Mouse (Mus musculus) midbrain, embryonic 14.5 days (tissue): Measurements from ENCODE around the gene Atg2b. TPM values are rescaled to one million over a fixed set of nuclear protein-coding genes. Genes with fewer than 3 reads are reported as not detected.

Experiments
- ATAC-seq: fragments of 200-750 bp; cut with Nextera tagmentation; 2 replicates; pipeline ENCODE4 v1.8.0; 2017; ENCODE audit warnings: moderate number of reproducible peaks, moderate library complexity; ENCODE audit not compliant: low FRiP score, low TSS enrichment
- DNase-seq: peaks from one replicate; pipeline ENCODE4 v3.0.0-alpha.2; 2015
- H3K27ac ChIP-seq: fragments of 300-500 bp; sonication (generic); replicated peaks from 2 replicates; pipeline ENCODE4 v1.5.1; 2014; ENCODE audit warnings: mild to moderate bottlenecking, low read depth, low read length, moderate library complexity
- H3K27me3 ChIP-seq: fragments of 300-500 bp; sonication (generic); 2 replicates; pipeline ENCODE4 v1.6.1; 2014; ENCODE audit warnings: low read length, control low read depth, mixed read lengths; ENCODE audit not compliant: control insufficient read depth, insufficient read depth
- H3K36me3 ChIP-seq: fragments of 300-500 bp; sonication (generic); 2 replicates; pipeline ENCODE4 v1.6.1; 2014; ENCODE audit warnings: low read length, control low read depth; ENCODE audit not compliant: control insufficient read depth, insufficient read depth
- H3K4me1 ChIP-seq: fragments of 300-500 bp; sonication (generic); 2 replicates; pipeline ENCODE4 v1.6.1; 2014; ENCODE audit warnings: mild to moderate bottlenecking, antibody characterized with exemption, low read length, control low read depth; ENCODE audit not compliant: control insufficient read depth, insufficient read depth
- H3K4me2 ChIP-seq: fragments of 300-500 bp; sonication (generic); 2 replicates; pipeline ENCODE4 v1.6.1; 2014; ENCODE audit warnings: mild to moderate bottlenecking, low read length, moderate library complexity
- H3K4me3 ChIP-seq: fragments of 300-500 bp; sonication (generic); replicated peaks from 2 replicates; pipeline ENCODE4 v1.5.1; 2014; ENCODE audit warnings: low read depth, low read length
- H3K9ac ChIP-seq: fragments of 300-500 bp; sonication (generic); replicated peaks from 2 replicates; pipeline ENCODE4 v1.6.1; 2014; ENCODE audit warnings: mild to moderate bottlenecking, low read length, moderate library complexity
- H3K9me3 ChIP-seq: fragments of 300-500 bp; sonication (generic); 2 replicates; pipeline ENCODE4 v1.6.1; 2016; ENCODE audit warnings: low read length, control low read depth, mixed read lengths; ENCODE audit not compliant: control insufficient read depth
- WGBS: fragments of 180-500 bp; shearing (Covaris S2); extraction: QIAGEN DNeasy Blood & Tissue Kit; methylation state at CpG from one replicate; pipeline ENCODE4 v1.1.7; 2014; 5-methylcytosine and 5-hydroxymethylcytosine counted together
- polyA plus RNA-seq: library from polyadenylated mRNA; unstranded; fragments of >200 nt; fragmentation: Nextera tagmentation; extraction: Ambion mirVana; gene quantifications from 2 replicates; pipeline ENCODE4 v1.2.1, GENCODE M21; 2014

Gene Atg2b
- polyA plus RNA-seq, 1 experiment from 2014 or later, result 21.8 TPM

GRCm38 (mm10) chr12:105655850-105656249, 29.2 kb downstream of the Atg2b start:
- Histone ChIP-seq H3K4me1 (no peaks in the 10 kb centered on the region), H3K27me3 (no peaks in the 10 kb centered on the region), H3K36me3 (peaks cover 96% of the 10 kb centered on the region), H3K9me3 (no peaks in the 10 kb centered on the region), H3K9ac (no peak overlapping the region), H3K27ac (no peak overlapping the region), H3K4me3 (no peak overlapping the region), H3K4me2 (no peak overlapping the region)
- 90% methylated on average over 7 of the region's 7 CpGs for WGBS
- ATAC-seq, result no peak
- no peak for DNase-seq

- DNase-seq (no peak), ATAC-seq (no peak)
- Histone ChIP-seq H3K4me2 (no peak overlapping the region), H3K4me3 (no peak overlapping the region), H3K27me3 (no peaks in the 10 kb centered on the region), H3K4me1 (no peaks in the 10 kb centered on the region), H3K9me3 (no peaks in the 10 kb centered on the region), H3K27ac (no peak overlapping the region), H3K36me3 (peaks cover 97% of the 10 kb centered on the region), H3K9ac (no peak overlapping the region)
- WGBS, result 93% methylated on average over 11 of the region's 11 CpGs
Observed at GRCm38 (mm10) chr12:105642770-105643321, 42.2 kb downstream of the Atg2b start.

- DNase-seq (no peak), ATAC-seq (no peak)
- no peak overlapping the region for H3K4me3 ChIP-seq
- H3K9me3 ChIP-seq, result no peaks in the 10 kb centered on the region
- no peaks in the 10 kb centered on the region for H3K27me3 ChIP-seq
- no peaks in the 10 kb centered on the region for H3K4me1 ChIP-seq
- WGBS, result 83% methylated on average over 4 of the region's 4 CpGs
- H3K4me2 ChIP-seq, result no peak overlapping the region
- no peak overlapping the region for H3K27ac ChIP-seq
- no peak overlapping the region for H3K9ac ChIP-seq
- peaks cover 97% of the 10 kb centered on the region for H3K36me3 ChIP-seq
Observed at GRCm38 (mm10) chr12:105637554-105637953, 47.5 kb downstream of the Atg2b start.

GRCm38 (mm10) chr12:105636551-105636950, 48.5 kb downstream of the Atg2b start:
- no peaks in the 10 kb centered on the region for H3K9me3 ChIP-seq
- no peaks in the 10 kb centered on the region for H3K27me3 ChIP-seq
- DNase-seq (no peak), ATAC-seq (no peak)
- H3K27ac ChIP-seq, result no peak overlapping the region
- H3K4me3 ChIP-seq, result no peak overlapping the region
- H3K36me3 ChIP-seq, result peaks cover 91% of the 10 kb centered on the region
- H3K9ac ChIP-seq, result no peak overlapping the region
- no peak overlapping the region for H3K4me2 ChIP-seq
- no peaks in the 10 kb centered on the region for H3K4me1 ChIP-seq
- WGBS, result 91% methylated on average over 9 of the region's 9 CpGs

GRCm38 (mm10) chr12:105634374-105635067, 50.5 kb downstream of the Atg2b start:
- WGBS, result 95% methylated on average over 13 of the region's 13 CpGs
- no peaks in the 10 kb centered on the region for H3K27me3 ChIP-seq
- peaks cover 73% of the 10 kb centered on the region for H3K36me3 ChIP-seq
- H3K9ac ChIP-seq, result no peak overlapping the region
- H3K4me2 ChIP-seq, result no peak overlapping the region
- DNase-seq (no peak), ATAC-seq (no peak)
- no peaks in the 10 kb centered on the region for H3K4me1 ChIP-seq
- H3K4me3 ChIP-seq, result no peak overlapping the region
- H3K27ac ChIP-seq, result no peak overlapping the region
- H3K9me3 ChIP-seq, result no peaks in the 10 kb centered on the region

- Histone ChIP-seq H3K36me3 (peaks cover 67% of the 10 kb centered on the region), H3K27ac (no peak overlapping the region), H3K9ac (no peak overlapping the region), H3K27me3 (no peaks in the 10 kb centered on the region), H3K4me2 (no peak overlapping the region), H3K4me3 (no peak overlapping the region), H3K9me3 (no peaks in the 10 kb centered on the region), H3K4me1 (no peaks in the 10 kb centered on the region)
- no peak for DNase-seq
- WGBS, result 81% methylated on average over 7 of the region's 7 CpGs
- ATAC-seq, result no peak
Observed at GRCm38 (mm10) chr12:105625798-105626197, 59.2 kb downstream of the Atg2b start.

GRCm38 (mm10) chr12:105622981-105623539, 62.0 kb downstream of the Atg2b start:
- Histone ChIP-seq H3K4me2 (no peak overlapping the region), H3K27me3 (no peaks in the 10 kb centered on the region), H3K4me3 (no peak overlapping the region), H3K9me3 (no peaks in the 10 kb centered on the region), H3K4me1 (no peaks in the 10 kb centered on the region), H3K9ac (no peak overlapping the region), H3K36me3 (peaks cover 81% of the 10 kb centered on the region), H3K27ac (no peak overlapping the region)
- 42% methylated on average over 12 of the region's 12 CpGs for WGBS
- ATAC-seq (no peak), DNase-seq (no peak)

- Histone ChIP-seq H3K4me1 (no peaks in the 10 kb centered on the region), H3K4me3 (no peak overlapping the region), H3K9me3 (no peaks in the 10 kb centered on the region), H3K36me3 (peaks cover 83% of the 10 kb centered on the region), H3K27ac (no peak overlapping the region), H3K9ac (no peak overlapping the region), H3K4me2 (no peak overlapping the region), H3K27me3 (no peaks in the 10 kb centered on the region)
- ATAC-seq (no peak), DNase-seq (no peak)
- WGBS, result 92% methylated on average over 7 of the region's 7 CpGs
Observed at GRCm38 (mm10) chr12:105622048-105622447, 63.0 kb downstream of the Atg2b start.

- no peaks in the 10 kb centered on the region for H3K27me3 ChIP-seq
- no peaks in the 10 kb centered on the region for H3K4me1 ChIP-seq
- ATAC-seq, result no peak
- 92% methylated on average over 10 of the region's 10 CpGs for WGBS
- H3K27ac ChIP-seq, result no peak overlapping the region
- H3K9ac ChIP-seq, result no peak overlapping the region
- no peak overlapping the region for H3K4me2 ChIP-seq
- DNase-seq, result no peak
- H3K9me3 ChIP-seq, result no peaks in the 10 kb centered on the region
- no peak overlapping the region for H3K4me3 ChIP-seq
- H3K36me3 ChIP-seq, result peaks cover 40% of the 10 kb centered on the region
Observed at GRCm38 (mm10) chr12:105613559-105613958, 71.5 kb downstream of the Atg2b start.
